Mouse (Mus musculus) neural tube, embryonic 11.5 days (tissue): ENCODE data around the gene Il17d. TPM values are rescaled to one million over a fixed set of nuclear protein-coding genes. Genes with fewer than 3 reads are reported as not detected.

ENCODE experiments used
- ATAC-seq: fragments of 200-750 bp; cut with Nextera tagmentation; 2 replicates; pipeline ENCODE4 v1.8.0; 2017; ENCODE audit warnings: moderate number of reproducible peaks, mild to moderate bottlenecking, moderate TSS enrichment, moderate library complexity; ENCODE audit not compliant: insufficient read depth, low FRiP score, low TSS enrichment
- DNase-seq: peaks from one replicate; pipeline ENCODE4 v3.0.0-alpha.2; 2015; ENCODE audit warnings: low spot score
- H3K27ac ChIP-seq: fragments of 300-500 bp; sonication (generic); 2 replicates; pipeline ENCODE4 v1.5.1; 2014; ENCODE audit warnings: low read depth, mild to moderate bottlenecking, low read length
- H3K27me3 ChIP-seq: fragments of 300-500 bp; sonication (generic); 2 replicates; pipeline ENCODE4 v1.6.1; 2014; ENCODE audit warnings: mild to moderate bottlenecking, low read length, mixed read lengths; ENCODE audit not compliant: control insufficient read depth, insufficient read depth
- H3K36me3 ChIP-seq: fragments of 300-500 bp; sonication (generic); 2 replicates; pipeline ENCODE4 v1.6.1; 2014; ENCODE audit warnings: mild to moderate bottlenecking, low read length, moderate library complexity, mixed read lengths; ENCODE audit not compliant: control insufficient read depth, insufficient read depth
- H3K4me1 ChIP-seq: fragments of 300-500 bp; sonication (generic); 2 replicates; pipeline ENCODE4 v1.6.1; 2014; ENCODE audit warnings: low read length, mixed read lengths; ENCODE audit not compliant: control insufficient read depth, insufficient read depth
- H3K4me2 ChIP-seq: fragments of 300-500 bp; sonication (generic); 2 replicates; pipeline ENCODE4 v1.6.1; 2014; ENCODE audit warnings: low read depth, mild to moderate bottlenecking, moderate library complexity
- H3K4me3 ChIP-seq: fragments of 300-500 bp; sonication (generic); 2 replicates; pipeline ENCODE4 v1.5.1; 2014; ENCODE audit warnings: low read depth, low read length
- H3K9ac ChIP-seq: fragments of 300-500 bp; sonication (generic); 2 replicates; pipeline ENCODE4 v1.6.1; 2014; ENCODE audit warnings: mild to moderate bottlenecking, low read length
- H3K9me3 ChIP-seq: fragments of 300-500 bp; sonication (generic); 2 replicates; pipeline ENCODE4 v1.6.1; 2016; ENCODE audit warnings: low read length; ENCODE audit not compliant: control insufficient read depth
- WGBS: fragments of 180-500 bp; shearing (Covaris S2); extraction: QIAGEN DNeasy Blood & Tissue Kit; methylation state at CpG from one replicate; pipeline ENCODE4 v1.1.7; 2014; 5-methylcytosine and 5-hydroxymethylcytosine counted together
- polyA plus RNA-seq: library from polyadenylated mRNA; unstranded; fragments of >200 nt; fragmentation: Nextera tagmentation; extraction: Ambion mirVana; gene quantifications from 2 replicates; pipeline ENCODE4 v1.2.1, GENCODE M21; 2014

Il17d gene
- polyA plus RNA-seq, 1 experiment from 2014 or later: 0.48 TPM

GRCm38 (mm10) chr14:57542231-57542630, 17.7 kb downstream of the Il17d start:
- Histone ChIP-seq H3K4me1 (0 out of 2 replicates have a peak, but pooled peaks cover 5% of the 10 kb centered on the region), H3K27me3 (no peaks in the 10 kb centered on the region), H3K9ac (no peak overlapping the region), H3K27ac (no peak overlapping the region), H3K4me3 (no peak overlapping the region), H3K9me3 (no peaks in the 10 kb centered on the region), H3K36me3 (no peaks in the 10 kb centered on the region), H3K4me2 (no peak overlapping the region)
- 68% methylated on average over 34 of the region's 34 CpGs for WGBS
- no peak for ATAC-seq
- no peak for DNase-seq

- DNase-seq (no peak), ATAC-seq (no peak)
These were observed 19.0 kb downstream of the Il17d start for GRCm38 (mm10) chr14:57543420-57544039.

GRCm38 (mm10) chr14:57545526-57545925, 20.9 kb downstream of the Il17d start:
- Histone ChIP-seq H3K36me3 (no peaks in the 10 kb centered on the region), H3K4me2 (no peak overlapping the region), H3K4me1 (no peaks in the 10 kb centered on the region), H3K9me3 (no peaks in the 10 kb centered on the region), H3K4me3 (no peak overlapping the region), H3K27ac (no peak overlapping the region), H3K9ac (no peak overlapping the region), H3K27me3 (no peaks in the 10 kb centered on the region)
- 83% methylated on average over 17 of the region's 17 CpGs for WGBS
- ATAC-seq (no peak), DNase-seq (no peak)

More at GRCm38 (mm10) chr14:57543420-57544039, 19.0 kb downstream of the Il17d start:
- H3K9ac ChIP-seq: no peak overlapping the region
- H3K4me1 ChIP-seq: no peaks in the 10 kb centered on the region
- H3K4me3 ChIP-seq: no peak overlapping the region
- WGBS: 94% methylated on average over 13 of the region's 13 CpGs
- no peak overlapping the region for H3K4me2 ChIP-seq
- no peak overlapping the region for H3K27ac ChIP-seq
- H3K9me3 ChIP-seq: no peaks in the 10 kb centered on the region
- H3K27me3 ChIP-seq: no peaks in the 10 kb centered on the region
- no peaks in the 10 kb centered on the region for H3K36me3 ChIP-seq

GRCm38 (mm10) chr14:57546131-57546530, 21.6 kb downstream of the Il17d start:
- H3K4me2 ChIP-seq: no peak overlapping the region
- no peak overlapping the region for H3K27ac ChIP-seq
- WGBS: 86% methylated on average over 8 of the region's 8 CpGs
- H3K9ac ChIP-seq: no peak overlapping the region
- no peaks in the 10 kb centered on the region for H3K4me1 ChIP-seq
- H3K36me3 ChIP-seq: no peaks in the 10 kb centered on the region
- H3K9me3 ChIP-seq: no peaks in the 10 kb centered on the region
- H3K27me3 ChIP-seq: no peaks in the 10 kb centered on the region
- no peak overlapping the region for H3K4me3 ChIP-seq
- DNase-seq: no peak
- ATAC-seq: no peak

- DNase-seq (no peak), ATAC-seq (no peak)
- no peak overlapping the region for H3K27ac ChIP-seq
- WGBS: 30% methylated on average over 13 of the region's 13 CpGs
- no peak overlapping the region for H3K4me2 ChIP-seq
- H3K4me3 ChIP-seq: no peak overlapping the region
- no peaks in the 10 kb centered on the region for H3K27me3 ChIP-seq
- H3K9me3 ChIP-seq: no peaks in the 10 kb centered on the region
- no peaks in the 10 kb centered on the region for H3K36me3 ChIP-seq
- H3K4me1 ChIP-seq: no peaks in the 10 kb centered on the region
- H3K9ac ChIP-seq: no peak overlapping the region
These were observed 22.0 kb downstream of the Il17d start for GRCm38 (mm10) chr14:57546557-57547021.

- Histone ChIP-seq H3K27me3 (no peaks in the 10 kb centered on the region), H3K4me2 (no peak overlapping the region), H3K4me1 (no peaks in the 10 kb centered on the region), H3K9ac (no peak overlapping the region), H3K4me3 (no peak overlapping the region), H3K36me3 (no peaks in the 10 kb centered on the region), H3K9me3 (no peaks in the 10 kb centered on the region), H3K27ac (no peak overlapping the region)
- ATAC-seq (no peak), DNase-seq (no peak)
- 86% methylated on average over 5 of the region's 5 CpGs for WGBS
These were observed 22.5 kb downstream of the Il17d start for GRCm38 (mm10) chr14:57547062-57547461.

GRCm38 (mm10) chr14:57552945-57553344, 28.4 kb downstream of the Il17d start:
- H3K4me3 ChIP-seq: no peak overlapping the region
- H3K4me2 ChIP-seq: no peak overlapping the region
- H3K27me3 ChIP-seq: no peaks in the 10 kb centered on the region
- ATAC-seq (no peak), DNase-seq (no peak)
- H3K36me3 ChIP-seq: no peaks in the 10 kb centered on the region
- H3K27ac ChIP-seq: no peak overlapping the region
- H3K9me3 ChIP-seq: no peaks in the 10 kb centered on the region
- no peaks in the 10 kb centered on the region for H3K4me1 ChIP-seq
- no peak overlapping the region for H3K9ac ChIP-seq

- WGBS: 77% methylated on average over 5 of the region's 5 CpGs
These were observed 29.9 kb downstream of the Il17d start for GRCm38 (mm10) chr14:57554434-57554833.

GRCm38 (mm10) chr14:57555471-57556070, 31.0 kb downstream of the Il17d start:
- no peak overlapping the region for H3K4me2 ChIP-seq
- H3K4me3 ChIP-seq: no peak overlapping the region
- no peak overlapping the region for H3K27ac ChIP-seq
- ATAC-seq: no peak
- no peaks in the 10 kb centered on the region for H3K27me3 ChIP-seq
- no peaks in the 10 kb centered on the region for H3K36me3 ChIP-seq
- H3K9ac ChIP-seq: no peak overlapping the region
- no peak for DNase-seq
- no peaks in the 10 kb centered on the region for H3K4me1 ChIP-seq
- WGBS: 93% methylated on average over 7 of the region's 7 CpGs
- H3K9me3 ChIP-seq: no peaks in the 10 kb centered on the region

More at GRCm38 (mm10) chr14:57554434-57554833, 29.9 kb downstream of the Il17d start:
- H3K4me3 ChIP-seq: no peak overlapping the region
- H3K4me1 ChIP-seq: no peaks in the 10 kb centered on the region
- H3K9me3 ChIP-seq: no peaks in the 10 kb centered on the region
- no peaks in the 10 kb centered on the region for H3K27me3 ChIP-seq
- no peak for DNase-seq
- no peak overlapping the region for H3K4me2 ChIP-seq
- no peaks in the 10 kb centered on the region for H3K36me3 ChIP-seq
- no peak overlapping the region for H3K9ac ChIP-seq
- no peak for ATAC-seq
- no peak overlapping the region for H3K27ac ChIP-seq
